8 mouse cellular contexts compared by ENCODE assay signal in the genomic region with DNA sequence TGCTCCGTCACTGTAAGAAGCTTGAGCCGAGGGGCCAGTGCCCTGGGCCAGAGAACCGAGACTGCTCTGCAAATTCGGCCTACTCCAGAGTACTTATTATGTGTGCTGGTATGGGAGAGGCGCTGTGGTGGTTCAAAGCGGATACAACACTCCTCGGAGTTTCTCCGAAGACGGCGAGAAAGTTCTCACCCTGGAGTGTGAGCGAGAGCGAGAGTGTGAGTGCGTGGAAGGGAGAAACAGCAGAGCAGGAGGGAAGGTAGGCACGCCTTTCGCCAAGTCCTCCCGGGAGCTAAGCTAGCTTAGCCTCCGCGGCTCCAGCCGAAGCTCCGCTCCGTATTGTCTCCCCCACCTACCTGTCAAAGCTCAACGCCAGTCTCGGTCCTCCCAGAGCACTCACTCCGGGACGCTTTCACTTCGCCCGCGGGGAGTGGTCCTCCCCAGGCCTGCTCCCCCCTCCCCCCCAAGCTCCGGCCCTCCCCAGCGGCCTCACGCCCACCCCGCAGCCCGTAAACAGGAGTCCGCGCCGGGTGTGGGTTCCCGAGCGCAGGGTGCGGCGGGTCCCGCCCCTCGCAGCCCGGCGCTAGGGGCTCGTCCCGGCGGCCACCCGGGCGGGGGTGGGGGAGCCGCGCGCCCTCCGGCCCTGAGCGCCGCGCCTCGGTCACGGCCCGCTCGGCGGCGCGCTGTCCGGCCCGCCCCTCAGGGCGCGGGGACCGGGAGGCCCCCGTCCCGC. TPM values are rescaled to one million over a fixed set of nuclear protein-coding genes. Genes with fewer than 3 reads are reported as not detected.
DNase-seq lines count a peak whose midpoint lies in the region; ATAC-seq lines count a peak whose summit lies in the region.

No protein-coding gene starts in this region.

- H3K4me2 ChIP-seq in hindbrain, embryonic 15.5 days, result peak overlapping the region; percentile 78

- no peaks in the 10 kb centered on the region for H3K27me3 ChIP-seq in hindbrain, embryonic 15.5 days
- peaks cover 5% of the 10 kb centered on the region for H3K27me3 ChIP-seq in megakaryocyte, embryonic 14.5 days (replicated peaks)

- peaks cover 28% of the 10 kb centered on the region for H3K4me1 ChIP-seq in hindbrain, embryonic 15.5 days (replicated peaks)
- H3K4me1 ChIP-seq in megakaryocyte, embryonic 14.5 days, result peaks cover 31% of the 10 kb centered on the region

- peak overlapping the region; percentile 98 for H3K27ac ChIP-seq in hindbrain, embryonic 15.5 days (replicated peaks)

- no peaks in the 10 kb centered on the region for H3K36me3 ChIP-seq in hindbrain, embryonic 15.5 days
- no peaks in the 10 kb centered on the region for H3K36me3 ChIP-seq in megakaryocyte, embryonic 14.5 days (replicated peaks; ENCODE audit: low read length)

- WGBS in hindbrain, embryonic 15.5 days, result under 1% methylated on average over 43 of the region's 70 CpGs

- peak overlapping the region; percentile 89 for H3K9ac ChIP-seq in hindbrain, embryonic 15.5 days

- peak; percentile 55 for DNase-seq in T-cell, adult 2 months (ENCODE audit: low spot score)
- DNase-seq in cerebellum, adult 9-10 months, result peak; percentile 41
- peak; percentile 39 to 41 for DNase-seq in frontal cortex, postnatal 36 days (ENCODE audit: low spot score in 2 of 2)
- DNase-seq in left cerebral cortex, postnatal 14 days (ENCODE audit: low spot score in 2 of 2), result peak; percentile 38 to 44
- peak; percentile 54 to 55 for DNase-seq in right cerebral cortex, adult 2 months (ENCODE audit: low spot score in 2 of 2)
- DNase-seq in yolk sac, embryonic 10.5 days (ENCODE audit: low spot score), result peak; percentile 77

- H3K4me3 ChIP-seq in hindbrain, embryonic 15.5 days, result peak overlapping the region; percentile 97
- peak overlapping the region; percentile 92 for H3K4me3 ChIP-seq in megakaryocyte, embryonic 14.5 days (replicated peaks)

- ATAC-seq in hindbrain, embryonic 15.5 days (ENCODE audit: low FRiP score, low read depth), result peak; percentile 79

- intact Hi-C loops in left cerebral cortex, postnatal 14 days (cut with DNase I), result no loop called here

- H3K9me3 ChIP-seq in hindbrain, embryonic 15.5 days, result no peaks in the 10 kb centered on the region
- H3K9me3 ChIP-seq in megakaryocyte, embryonic 14.5 days, result no peaks in the 10 kb centered on the region

RNA-seq across cellular contexts. Expression of gene Btbd7, which starts 0.8 kb away (rescaled TPM):
- polyA plus RNA-seq in hindbrain, embryonic 15.5 days (2015; fragmentation: Nextera tagmentation; extraction: Ambion mirVana), result 11.8 and 12.7 TPM in 2 replicates
- 10 to 100 TPM; 17.9 TPM for total RNA-seq in left cerebral cortex, postnatal 14 days (2021)
- polyA plus RNA-seq in megakaryocyte, embryonic 14.5 days (2012; ENCODE audit: insufficient read depth, low replicate concordance), result 0.26 and 0.35 TPM in 2 replicates

RNA-seq across cellular contexts. Expression of gene Cox8c, which starts 21.6 kb away (rescaled TPM):
- polyA plus RNA-seq in hindbrain, embryonic 15.5 days (2015; fragmentation: Nextera tagmentation; extraction: Ambion mirVana), result not detected in 2 replicates
- total RNA-seq in left cerebral cortex, postnatal 14 days (2021), result not detected
- polyA plus RNA-seq in megakaryocyte, embryonic 14.5 days (2012; ENCODE audit: insufficient read depth, low replicate concordance), result not detected in 2 replicates

Comparison
In these comparisons a context has a peak if more than half of its experiments do, and no peak if none do; other contexts are left out.
1. Peak in every context shown above with its lines: DNase-seq, ATAC-seq, H3K4me3 ChIP-seq and H3K27ac ChIP-seq.